Mouse (Mus musculus): ENCODE results near the gene Tmem183a. TPM values are rescaled to one million over a fixed set of nuclear protein-coding genes. Genes with fewer than 3 reads are reported as not detected.

Gene Tmem183a
- polyA plus RNA-seq, 1 experiment from 2014 or later = 54.0 TPM

DNA sequence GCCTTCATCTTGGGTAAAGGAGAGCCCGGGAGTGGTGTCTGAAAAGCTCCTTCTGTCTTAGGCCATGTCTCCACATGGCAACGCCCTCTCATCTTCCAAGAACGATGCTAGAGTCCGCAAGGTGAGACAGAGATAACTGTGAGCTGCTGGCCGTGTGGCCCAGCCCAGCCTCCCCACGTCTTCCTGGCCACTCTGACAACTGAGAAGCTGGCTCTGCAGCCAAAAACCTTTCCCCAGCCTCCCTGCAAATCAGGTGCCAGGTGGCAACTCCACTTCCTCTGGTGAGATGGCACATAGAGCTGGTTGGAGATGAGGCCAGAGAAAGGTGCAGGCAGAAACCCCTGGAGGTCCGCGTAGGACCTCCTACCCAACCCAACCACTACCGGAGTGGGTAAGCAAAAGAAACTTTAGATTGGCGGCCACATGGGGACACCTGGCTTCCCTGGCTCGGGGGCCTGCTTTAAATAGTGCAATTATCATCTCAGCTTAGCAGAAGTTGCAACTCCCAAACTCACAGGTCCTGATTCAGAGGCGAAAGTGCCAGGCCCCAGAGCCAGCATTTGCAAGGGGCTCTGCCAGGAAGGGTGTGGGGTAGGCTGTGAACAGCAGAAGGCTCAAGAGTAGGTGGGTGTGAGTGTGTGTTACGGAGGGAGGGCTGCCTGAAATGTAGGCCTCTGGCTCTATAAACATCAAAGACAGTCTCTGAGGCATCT is 26.4 kb downstream of the Tmem183a start:
- peak overlapping the region; percentile 93 for H3K27ac ChIP-seq (replicated peaks)
- H3K36me3 ChIP-seq = peaks cover 4% of the 10 kb centered on the region; the same call in 1 of the 2 replicates
- ATAC-seq (ENCODE audit: extremely low read depth, insufficient number of reproducible peaks, low FRiP score, low TSS enrichment) = no peak
- no peak overlapping the region; the same call in 1 of the 2 replicates for H3K9ac ChIP-seq
- H3K4me2 ChIP-seq = no peak overlapping the region
- H3K4me1 ChIP-seq = peaks cover 84% of the 10 kb centered on the region
- 60% methylated on average over 13 of the region's 13 CpGs for WGBS
- H3K9me3 ChIP-seq = no peaks in the 10 kb centered on the region
- no peak overlapping the region for H3K4me3 ChIP-seq
- H3K27me3 ChIP-seq (replicated peaks) = no peaks in the 10 kb centered on the region

DNA sequence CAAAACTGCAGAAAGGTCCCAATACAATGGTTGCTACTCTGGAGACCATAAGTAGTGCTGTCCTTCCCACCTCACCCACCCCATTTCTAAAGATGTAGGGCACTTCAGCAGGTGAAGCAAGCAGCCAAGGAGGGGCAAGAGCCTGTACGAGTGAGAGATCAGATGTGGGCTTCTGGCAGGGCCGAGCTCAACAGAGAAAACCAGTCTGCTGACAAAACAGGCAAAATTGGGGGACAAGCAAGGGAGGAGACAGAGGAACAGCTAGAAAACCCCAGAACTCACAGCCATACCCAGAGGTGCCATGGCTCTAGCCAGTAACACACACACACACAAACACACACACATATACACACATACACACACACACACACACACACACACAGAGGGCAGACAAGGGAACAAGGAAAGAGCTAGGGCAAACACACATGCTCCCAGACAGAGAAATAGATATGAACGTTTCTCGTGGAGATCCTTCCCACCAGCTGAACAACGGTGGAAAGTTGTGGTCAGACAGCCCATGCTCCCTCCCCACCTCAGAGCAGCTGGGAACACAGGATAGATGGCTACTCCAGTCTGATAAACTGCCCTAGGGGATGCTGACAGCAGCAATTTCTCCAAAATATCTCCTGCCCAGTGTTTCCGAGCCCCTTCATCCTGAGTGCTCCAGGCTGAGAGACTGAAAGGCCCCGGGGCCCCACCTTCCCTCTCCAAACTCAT is 27.5 kb downstream of the Tmem183a start:
- Histone ChIP-seq H3K27me3 (replicated peaks) (no peaks in the 10 kb centered on the region), H3K27ac (replicated peaks) (peak overlapping the region; percentile 93), H3K4me1 (peaks cover 78% of the 10 kb centered on the region), H3K4me3 (no peak overlapping the region), H3K36me3 (peaks cover 4% of the 10 kb centered on the region; the same call in 1 of the 2 replicates), H3K9ac (peak overlapping the region; percentile 64), H3K9me3 (no peaks in the 10 kb centered on the region), H3K4me2 (no peak overlapping the region)
- WGBS = 36% methylated on average over 7 of the region's 7 CpGs
- no peak for ATAC-seq (ENCODE audit: extremely low read depth, insufficient number of reproducible peaks, low FRiP score, low TSS enrichment)

DNA sequence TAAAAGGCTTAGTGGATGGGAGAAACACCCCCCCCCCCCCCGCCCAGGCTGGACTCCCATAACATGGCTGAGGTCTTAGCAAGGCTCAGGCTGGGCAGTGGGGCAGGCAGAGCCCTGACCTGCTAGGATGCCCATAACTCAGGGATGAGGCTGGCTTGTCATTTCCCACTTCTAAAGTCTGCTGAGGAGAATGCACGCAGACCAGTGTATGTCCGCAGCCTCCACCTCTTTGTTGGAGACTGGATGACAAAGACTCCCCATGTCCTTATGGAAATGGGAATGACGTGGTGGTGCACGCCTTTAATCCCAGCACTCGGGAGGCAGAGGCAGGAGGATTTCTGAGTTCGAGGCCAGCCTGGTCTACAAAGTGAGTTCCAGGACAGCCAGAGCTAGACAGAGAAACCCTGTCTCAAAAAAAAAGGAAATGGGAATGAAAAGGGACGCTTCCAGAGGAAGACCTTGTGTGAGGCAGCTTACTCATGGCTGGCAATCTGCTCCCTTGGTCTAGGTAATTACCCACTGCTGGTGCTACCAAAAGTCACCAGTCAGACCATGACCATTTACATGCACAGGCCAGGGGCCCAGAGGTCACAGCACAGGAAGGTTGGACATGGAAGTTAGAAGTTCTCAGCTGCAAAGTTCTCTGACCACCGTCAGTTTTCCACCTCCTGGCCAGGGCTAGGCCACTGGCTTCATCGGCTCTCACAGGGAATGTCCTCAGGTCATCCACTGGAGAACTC is 28.2 kb downstream of the Tmem183a start:
- Histone ChIP-seq H3K36me3 (peaks cover 4% of the 10 kb centered on the region; the same call in 1 of the 2 replicates), H3K9ac (no peak overlapping the region; the same call in 1 of the 2 replicates), H3K4me3 (no peak overlapping the region), H3K27me3 (replicated peaks) (no peaks in the 10 kb centered on the region), H3K9me3 (no peaks in the 10 kb centered on the region), H3K27ac (replicated peaks) (peak overlapping the region; percentile 93), H3K4me2 (peak overlapping the region; percentile 61), H3K4me1 (peaks cover 71% of the 10 kb centered on the region)
- ATAC-seq (ENCODE audit: extremely low read depth, insufficient number of reproducible peaks, low FRiP score, low TSS enrichment) = no peak
- WGBS = 78% methylated on average over 10 of the region's 10 CpGs

DNA sequence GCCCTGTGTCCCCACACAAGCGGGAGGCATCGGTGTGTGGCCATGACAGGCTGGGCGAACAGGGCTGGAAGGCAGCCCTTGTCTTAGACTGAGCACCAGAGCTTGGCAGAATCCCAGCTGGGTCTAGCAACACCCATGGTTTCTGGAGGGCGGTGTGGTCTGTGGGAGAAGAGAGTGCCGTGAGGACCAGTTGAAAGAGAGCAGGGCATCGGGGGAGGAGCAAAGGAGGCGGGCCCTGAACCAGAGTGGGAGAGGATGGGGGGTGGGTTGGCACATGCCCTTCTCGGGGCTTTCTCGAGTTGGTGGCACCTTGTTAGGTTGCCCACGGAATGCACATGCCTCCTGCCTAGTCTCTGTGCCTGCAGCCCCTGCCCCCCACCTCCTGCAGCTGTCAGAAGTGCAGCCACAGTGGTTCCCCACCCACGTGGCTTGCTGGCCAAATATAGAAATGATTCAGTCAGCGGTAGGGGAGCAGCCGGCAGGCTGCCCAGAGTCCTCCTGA is 29.0 kb downstream of the Tmem183a start, which contains the start of gene Ppfia4:
Ppfia4 (minus strand) TSS at position 159 of the 502 bp plus-strand sequence.
- ATAC-seq (ENCODE audit: extremely low read depth, insufficient number of reproducible peaks, low FRiP score, low TSS enrichment) = peak; percentile 63; the same call in 1 of the 2 replicates
- no peaks in the 10 kb centered on the region for H3K27me3 ChIP-seq (replicated peaks)
- 24% methylated on average over 13 of the region's 13 CpGs for WGBS
- peak within 1 kb of the TSS; percentile 72 for H3K9ac ChIP-seq
- H3K36me3 ChIP-seq = peaks cover 5% of the 10 kb centered on the region
- H3K9me3 ChIP-seq = no peaks in the 10 kb centered on the region
- peak within 1 kb of the TSS; percentile 31 for H3K4me3 ChIP-seq
- H3K4me2 ChIP-seq = peak within 1 kb of the TSS; percentile 61
- peaks cover 64% of the 10 kb centered on the region for H3K4me1 ChIP-seq
- peak within 1 kb of the TSS; percentile 93 for H3K27ac ChIP-seq (replicated peaks)

DNA sequence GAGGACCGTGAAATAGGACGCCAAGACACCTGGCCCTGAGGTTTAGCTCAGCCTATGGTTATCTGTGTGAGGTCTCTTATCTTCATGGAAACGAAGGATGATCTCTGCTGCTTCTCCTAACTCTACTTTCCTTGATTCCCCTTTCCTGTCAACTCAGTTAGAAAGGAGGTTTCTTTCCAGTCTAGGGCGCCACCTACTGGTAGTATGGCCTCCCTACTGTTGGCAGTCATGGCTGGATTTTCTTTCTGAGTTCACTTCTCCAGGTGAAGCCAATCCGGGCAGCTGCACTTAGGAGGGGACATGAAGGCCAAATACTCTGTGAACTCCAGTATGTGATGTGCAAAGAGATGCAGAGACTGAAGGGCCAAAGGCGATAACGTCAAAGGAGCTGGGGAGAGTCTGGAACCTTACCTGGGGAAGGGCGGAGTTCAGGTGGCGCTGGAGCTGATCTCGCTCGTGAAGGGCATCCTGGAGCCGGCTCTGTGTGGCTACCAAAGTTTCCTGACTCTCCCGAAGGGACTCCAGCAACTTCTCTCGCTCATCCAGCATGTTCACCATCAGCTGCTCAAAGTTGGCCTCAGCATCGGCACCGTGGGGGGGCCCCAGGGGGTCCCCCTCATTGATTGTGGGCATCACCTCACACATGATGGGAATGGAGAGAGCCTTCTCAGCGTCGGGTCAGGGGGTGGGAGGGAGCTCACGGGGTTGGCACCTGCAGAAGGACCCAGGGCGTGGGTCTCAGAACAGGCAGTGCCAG is 29.7 kb downstream of the Tmem183a start:
- peak overlapping the region; percentile 31 for H3K4me3 ChIP-seq
- H3K27ac ChIP-seq (replicated peaks) = peak overlapping the region; percentile 93
- 52% methylated on average over 20 of the region's 20 CpGs for WGBS

DNA sequence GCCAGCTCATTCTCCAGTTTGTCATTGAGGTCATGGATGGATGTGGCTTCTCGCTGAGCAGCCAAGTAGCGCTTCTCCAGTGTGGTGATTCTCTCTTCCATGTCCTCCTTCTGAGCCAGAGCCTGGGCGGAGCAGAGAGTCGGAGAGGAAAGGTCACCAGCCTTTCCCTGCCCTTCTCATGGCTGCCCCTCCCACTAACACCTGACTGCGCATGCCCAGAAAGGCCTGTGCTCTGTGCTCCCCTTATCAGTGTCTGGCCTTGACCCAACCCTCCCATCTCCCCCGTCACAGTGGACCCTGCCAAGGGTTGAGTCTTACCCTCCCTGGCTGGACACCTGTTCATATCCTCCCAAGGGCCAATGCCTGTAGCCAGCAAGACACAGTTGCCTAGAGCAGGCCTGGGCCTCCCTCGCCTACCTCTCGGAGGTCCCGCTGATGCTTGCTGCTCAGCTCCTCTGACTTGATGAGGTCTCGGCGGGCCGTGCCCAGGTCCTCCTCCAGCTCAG is 34.9 kb downstream of the Tmem183a start:
- no peak overlapping the region for H3K4me3 ChIP-seq
- 85% methylated on average over 12 of the region's 12 CpGs for WGBS

More for the DNA sequence above, 29.7 kb downstream of the Tmem183a start:
- Histone ChIP-seq H3K9me3 (no peaks in the 10 kb centered on the region), H3K9ac (peak overlapping the region; percentile 72), H3K4me1 (peaks cover 57% of the 10 kb centered on the region), H3K36me3 (peaks cover 13% of the 10 kb centered on the region), H3K4me2 (peak overlapping the region; percentile 61), H3K27me3 (replicated peaks) (no peaks in the 10 kb centered on the region)
- ATAC-seq (ENCODE audit: extremely low read depth, insufficient number of reproducible peaks, low FRiP score, low TSS enrichment) = no peak

DNA sequence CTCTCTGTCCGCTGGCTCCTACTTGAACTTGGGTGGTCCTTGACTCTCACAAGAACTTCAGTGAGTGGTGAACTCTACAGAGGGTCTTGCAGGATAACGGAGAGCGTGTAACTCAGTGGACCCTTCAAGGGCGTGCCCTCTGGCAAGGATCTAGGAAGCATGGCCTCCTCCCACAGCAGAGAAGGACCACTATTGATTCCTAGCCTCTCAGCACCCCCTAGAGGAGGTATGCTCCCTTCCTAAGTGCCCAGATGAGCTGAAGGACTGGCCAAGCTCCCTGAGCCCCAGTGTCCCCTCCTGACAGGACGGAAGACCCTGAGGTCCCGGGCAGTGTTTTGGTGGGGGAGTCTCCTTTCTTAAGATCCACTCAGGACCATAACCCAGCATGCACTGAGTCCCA is 39.2 kb downstream of the Tmem183a start:
- ATAC-seq (ENCODE audit: extremely low read depth, insufficient number of reproducible peaks, low FRiP score, low TSS enrichment) = no peak
- Histone ChIP-seq H3K9me3 (no peaks in the 10 kb centered on the region), H3K27ac (replicated peaks) (no peak overlapping the region), H3K4me3 (no peak overlapping the region), H3K27me3 (replicated peaks) (no peaks in the 10 kb centered on the region), H3K36me3 (peaks cover 65% of the 10 kb centered on the region), H3K4me2 (no peak overlapping the region), H3K4me1 (no peaks in the 10 kb centered on the region), H3K9ac (no peak overlapping the region)
- 74% methylated on average over 6 of the region's 6 CpGs for WGBS

More for the DNA sequence above, 34.9 kb downstream of the Tmem183a start:
- peaks cover 5% of the 10 kb centered on the region for H3K4me1 ChIP-seq
- H3K9me3 ChIP-seq = no peaks in the 10 kb centered on the region
- no peak for ATAC-seq (ENCODE audit: extremely low read depth, insufficient number of reproducible peaks, low FRiP score, low TSS enrichment)
- no peak overlapping the region for H3K4me2 ChIP-seq
- peaks cover 51% of the 10 kb centered on the region for H3K36me3 ChIP-seq
- H3K27me3 ChIP-seq (replicated peaks) = no peaks in the 10 kb centered on the region
- H3K9ac ChIP-seq = no peak overlapping the region
- no peak overlapping the region for H3K27ac ChIP-seq (replicated peaks)

DNA sequence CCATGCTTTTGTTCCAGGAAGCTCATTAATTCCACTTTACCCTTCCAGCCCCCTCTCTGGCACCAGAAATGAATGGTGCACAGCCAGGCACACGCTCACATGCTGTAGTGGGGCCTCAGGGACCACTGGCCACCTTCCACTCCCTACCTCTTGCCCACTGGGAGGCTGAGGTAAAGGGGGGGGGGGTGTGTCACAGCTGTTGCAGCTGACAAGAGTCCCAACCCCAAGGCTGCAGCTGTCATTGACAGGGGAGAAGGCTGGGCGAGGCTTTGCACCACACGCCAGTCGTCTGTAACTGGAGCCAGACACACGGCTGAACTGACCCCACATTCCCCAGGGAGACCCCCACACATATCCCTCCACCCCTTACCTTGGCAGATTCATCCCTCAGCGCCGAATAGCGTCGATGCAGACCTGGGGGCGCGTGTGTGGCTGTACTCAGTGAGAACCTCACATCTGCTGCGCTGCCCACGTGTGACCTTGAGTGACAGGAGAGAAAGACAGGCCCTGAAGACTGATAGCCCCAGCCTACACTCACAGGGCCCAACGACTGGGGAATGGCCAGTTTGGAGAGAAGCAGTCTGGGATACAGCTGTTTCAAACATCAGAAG is 41.0 kb downstream of the Tmem183a start:
- no peak overlapping the region for H3K9ac ChIP-seq
- H3K27me3 ChIP-seq (replicated peaks) = no peaks in the 10 kb centered on the region
- no peak overlapping the region for H3K4me2 ChIP-seq
- ATAC-seq (ENCODE audit: extremely low read depth, insufficient number of reproducible peaks, low FRiP score, low TSS enrichment) = no peak
- peaks cover 62% of the 10 kb centered on the region for H3K36me3 ChIP-seq
- 56% methylated on average over 14 of the region's 14 CpGs for WGBS
- no peaks in the 10 kb centered on the region for H3K9me3 ChIP-seq
- H3K4me1 ChIP-seq = no peaks in the 10 kb centered on the region
- H3K27ac ChIP-seq (replicated peaks) = no peak overlapping the region
- H3K4me3 ChIP-seq = no peak overlapping the region

DNA sequence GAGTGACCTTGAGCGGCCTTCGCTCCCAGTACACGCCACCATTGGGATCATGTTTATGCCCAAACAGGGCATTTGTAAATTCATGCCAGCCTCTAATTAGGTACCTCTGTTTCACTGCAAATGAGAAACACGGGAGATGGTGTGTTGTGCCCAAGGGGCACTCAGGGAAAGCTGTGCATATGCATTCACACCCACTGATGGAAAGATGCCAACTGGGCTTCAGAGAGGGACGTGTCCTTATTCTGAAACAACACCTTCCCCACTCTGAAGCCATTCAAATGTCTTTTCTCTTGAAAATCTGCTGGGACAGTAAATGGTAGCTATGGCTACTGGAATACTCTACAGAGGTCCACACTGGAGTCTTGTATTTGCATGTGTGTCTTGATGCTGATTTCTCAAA is 43.5 kb downstream of the Tmem183a start:
- no peaks in the 10 kb centered on the region for H3K27me3 ChIP-seq (replicated peaks)
- no peaks in the 10 kb centered on the region for H3K4me1 ChIP-seq
- ATAC-seq (ENCODE audit: extremely low read depth, insufficient number of reproducible peaks, low FRiP score, low TSS enrichment) = no peak
- 75% methylated on average over 5 of the region's 5 CpGs for WGBS
- no peaks in the 10 kb centered on the region for H3K9me3 ChIP-seq
- no peak overlapping the region for H3K4me2 ChIP-seq
- no peak overlapping the region for H3K9ac ChIP-seq
- H3K27ac ChIP-seq (replicated peaks) = no peak overlapping the region
- H3K36me3 ChIP-seq = peaks cover 56% of the 10 kb centered on the region
- H3K4me3 ChIP-seq = no peak overlapping the region

DNA sequence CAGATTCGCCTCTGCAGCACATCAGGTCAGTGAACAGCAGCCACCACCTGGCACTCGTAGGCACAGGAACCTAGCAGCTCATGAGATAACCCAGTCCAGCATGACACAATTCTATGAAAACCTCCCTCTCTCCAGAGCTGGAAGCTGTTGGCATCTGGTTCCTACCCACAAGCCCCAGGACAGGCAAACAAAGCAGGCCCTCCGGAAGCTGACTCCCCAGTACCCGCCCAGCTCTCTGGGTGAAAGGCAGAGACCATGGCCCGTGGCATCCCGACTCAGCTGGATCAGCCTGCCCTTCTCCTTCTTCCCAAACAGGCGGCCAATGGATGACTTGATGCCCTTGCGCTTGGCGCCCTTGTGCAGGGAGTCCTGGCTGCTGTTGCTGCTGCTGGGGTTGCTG is 45.4 kb downstream of the Tmem183a start:
- H3K4me3 ChIP-seq = no peak overlapping the region
- no peaks in the 10 kb centered on the region for H3K9me3 ChIP-seq
- peaks cover 62% of the 10 kb centered on the region for H3K36me3 ChIP-seq
- no peak overlapping the region for H3K27ac ChIP-seq (replicated peaks)
- no peak for ATAC-seq (ENCODE audit: extremely low read depth, insufficient number of reproducible peaks, low FRiP score, low TSS enrichment)
- no peak overlapping the region for H3K9ac ChIP-seq
- WGBS = 83% methylated on average over 9 of the region's 9 CpGs
- H3K4me2 ChIP-seq = no peak overlapping the region
- no peaks in the 10 kb centered on the region for H3K27me3 ChIP-seq (replicated peaks)
- H3K4me1 ChIP-seq = no peaks in the 10 kb centered on the region
